Mouse (Mus musculus) retina, embryonic 14.5 days (tissue): ENCODE results near the gene Gm20604.

Source experiments
- DNase-seq: peaks from one replicate; pipeline ENCODE4 v3.0.0-alpha.2; 2015; ENCODE audit warnings: low spot score

Gm20604 gene

DNA sequence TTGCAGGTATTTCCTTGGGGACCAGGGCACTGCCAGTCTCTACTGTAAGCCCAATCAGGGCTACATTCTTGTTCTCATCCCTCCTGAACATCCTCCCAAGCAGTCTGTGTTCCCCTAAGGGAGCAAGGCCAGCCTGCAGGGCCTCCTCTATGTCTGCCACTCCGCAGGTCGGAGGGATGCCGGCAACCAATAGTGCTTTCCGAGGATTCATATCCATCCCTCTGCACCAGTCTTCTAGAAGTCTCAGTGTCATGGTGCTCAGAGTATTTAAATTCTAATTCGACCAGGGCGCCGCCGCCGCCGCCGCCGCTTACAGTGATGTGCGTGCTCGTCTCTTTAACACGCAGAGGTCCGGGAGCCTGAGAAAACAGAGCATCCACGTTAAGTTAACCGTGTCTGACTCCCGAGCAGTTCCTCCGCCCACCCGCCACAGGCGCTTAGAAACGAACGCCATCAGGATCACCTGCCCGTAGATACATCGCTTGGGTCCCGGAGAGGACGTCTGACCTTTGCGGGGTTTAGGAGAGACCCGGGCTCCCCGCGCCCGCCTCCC, 15.4 kb downstream of the Gm20604 start:
- DNase-seq: no peak

DNA sequence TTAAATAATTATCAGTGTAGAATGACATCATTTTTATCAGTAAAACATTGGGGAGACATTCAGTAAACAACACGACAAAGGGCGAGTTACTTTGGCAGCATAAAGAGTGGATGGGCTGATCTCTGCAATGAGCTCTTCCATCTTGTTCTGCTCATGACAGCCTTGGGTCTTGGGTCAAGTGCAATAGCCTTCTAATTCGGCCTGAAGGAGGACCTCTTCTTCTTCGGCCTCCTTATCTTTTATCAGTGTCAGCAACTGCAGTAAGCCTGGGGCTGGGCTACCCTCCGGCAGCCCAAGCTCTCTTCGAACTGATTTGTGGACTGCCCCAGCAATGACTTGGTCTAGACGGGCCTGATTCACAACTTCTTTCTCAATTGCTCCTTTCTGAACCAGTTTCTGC, 16.4 kb downstream of the Gm20604 start:
- no peak for DNase-seq

DNA sequence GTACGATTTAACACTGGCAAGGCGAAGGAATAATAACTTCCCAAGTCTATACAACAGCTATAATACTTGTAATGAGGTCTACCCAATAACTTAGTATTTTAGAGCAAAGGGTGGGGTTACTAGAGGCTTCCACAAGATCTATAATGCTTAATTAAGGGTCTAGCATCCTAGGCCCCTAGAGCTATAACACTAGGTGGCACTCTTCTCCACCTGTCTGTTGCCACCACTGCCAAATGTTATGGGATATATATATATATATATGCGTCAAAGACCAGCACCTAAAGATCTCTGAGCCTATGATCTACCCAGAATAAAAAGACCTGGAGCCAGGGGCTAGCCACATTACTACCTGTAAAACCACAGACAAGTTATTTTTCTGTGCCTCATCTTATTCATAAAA, 18.2 kb downstream of the Gm20604 start:
- peak; percentile 64 for DNase-seq

DNA sequence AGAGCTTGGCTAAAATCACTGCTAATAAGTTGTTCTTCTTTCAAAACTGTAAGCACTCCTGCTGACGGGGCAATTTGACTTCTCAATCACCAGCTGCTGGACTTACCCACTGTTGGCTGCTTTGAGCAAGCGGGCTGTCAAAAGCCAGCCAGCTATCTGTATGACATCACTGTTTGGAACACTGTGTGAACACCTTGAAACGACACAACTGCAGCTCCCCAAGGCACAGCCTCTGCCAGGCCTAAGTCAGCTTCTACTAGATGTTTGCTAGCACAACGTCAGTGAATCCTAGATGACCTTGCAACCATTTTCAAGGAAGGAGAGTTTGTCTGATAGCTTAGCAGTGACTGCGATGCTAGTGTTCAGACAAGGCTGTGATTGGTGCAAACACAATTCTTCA, 19.4 kb downstream of the Gm20604 start:
- no peak for DNase-seq

DNA sequence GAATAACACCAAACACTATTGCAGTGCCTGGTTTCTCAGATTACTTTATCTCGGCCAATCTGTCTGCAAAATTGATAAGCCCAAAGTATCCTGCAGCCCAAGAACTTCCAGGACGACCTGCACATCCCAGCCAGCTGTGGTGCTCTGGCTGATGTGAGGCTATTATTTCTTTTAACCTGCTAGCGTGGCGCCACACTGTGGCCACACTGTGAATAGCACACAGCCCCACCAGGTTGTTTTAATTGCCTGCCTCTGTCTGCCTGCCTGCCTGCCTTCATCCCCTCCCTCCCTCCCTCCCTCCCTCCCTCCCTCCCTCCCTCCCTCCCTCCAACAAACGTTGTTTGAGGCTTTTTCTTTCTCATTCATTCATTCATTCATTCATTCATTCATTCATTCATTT, 25.1 kb downstream of the Gm20604 start:
- DNase-seq: peak; percentile 80

DNA sequence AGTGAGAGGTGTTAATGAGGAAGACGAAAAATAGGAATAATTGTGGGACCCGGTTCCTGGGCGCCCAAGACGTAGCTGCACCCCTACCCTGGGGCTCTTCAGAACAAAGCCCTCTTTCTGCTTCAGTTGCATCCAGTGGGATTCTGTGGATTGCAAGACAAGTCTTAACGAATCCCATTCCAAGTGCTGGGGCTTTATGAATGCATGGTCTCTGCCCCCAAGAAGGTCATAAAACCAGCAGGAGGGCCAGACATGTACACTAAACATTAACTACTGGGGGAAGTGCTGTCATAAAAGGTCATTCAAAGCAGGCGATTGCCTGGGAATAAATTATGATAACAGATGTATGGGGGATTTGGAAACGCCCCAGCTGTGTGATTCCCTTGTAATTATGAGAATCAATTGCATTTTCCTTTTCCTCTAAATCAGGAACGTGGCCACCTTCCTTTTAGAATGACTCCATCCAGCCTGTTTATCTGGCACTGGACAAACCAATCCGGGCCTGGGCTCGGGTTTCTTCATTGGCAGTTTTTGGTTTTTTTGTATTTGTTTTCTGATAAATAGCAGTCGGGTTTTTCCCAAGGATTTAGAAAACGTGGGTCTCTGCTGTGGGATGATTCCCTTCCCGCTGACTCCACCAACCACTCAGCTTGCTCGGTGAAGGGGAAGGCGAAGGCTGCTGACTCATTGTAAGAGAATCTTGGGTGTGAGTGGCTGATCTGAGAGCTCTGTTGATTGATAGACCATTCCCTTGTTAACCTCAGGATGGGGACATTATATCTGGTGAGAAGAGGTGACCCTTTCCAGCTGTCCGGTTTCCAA, 27.5 kb downstream of the Gm20604 start:
- peak; percentile 49 for DNase-seq

DNA sequence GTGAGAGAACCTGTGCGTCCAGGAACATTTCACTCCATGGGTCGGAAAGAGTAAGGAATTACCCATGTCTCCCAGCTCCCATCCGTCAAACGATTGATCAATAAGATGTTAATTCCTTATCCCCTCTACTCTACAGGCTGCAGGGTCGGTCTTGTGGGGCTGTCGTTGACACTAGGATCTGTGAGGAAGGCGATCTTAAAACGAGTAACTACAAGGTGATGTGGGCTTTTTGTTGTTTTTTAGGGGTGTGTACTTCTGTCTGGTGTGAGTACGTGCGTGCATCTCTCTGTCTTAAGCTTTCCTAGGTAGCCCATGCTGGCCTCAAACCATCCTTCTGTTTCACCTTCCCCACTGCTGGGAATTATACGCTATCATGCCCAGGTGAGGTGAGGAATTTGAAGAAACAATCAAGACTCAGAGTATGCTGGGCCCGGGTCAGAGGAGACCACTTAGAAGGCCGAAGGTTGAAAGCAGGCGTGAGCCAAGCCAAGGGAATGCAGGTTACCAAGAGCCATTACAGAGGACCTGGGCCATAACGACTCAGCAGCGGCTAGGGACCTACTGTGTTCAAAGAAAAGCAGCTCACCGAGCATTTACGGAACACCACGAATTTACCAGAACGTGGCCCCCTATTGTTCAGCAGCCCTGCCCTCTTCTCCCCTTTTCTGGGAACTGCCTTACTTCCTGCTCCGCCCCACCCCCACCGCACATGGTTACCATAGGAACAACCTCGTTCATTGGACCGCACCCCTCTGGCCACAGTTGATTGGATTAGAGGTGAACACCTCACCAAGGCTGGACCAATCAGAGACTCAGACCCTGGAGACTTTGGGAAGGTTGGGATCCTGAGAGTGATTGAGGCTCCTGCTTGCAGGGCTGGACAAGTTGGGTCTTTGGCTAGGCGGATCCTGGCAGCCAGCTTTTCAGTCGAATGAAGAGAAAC, 28.3 kb downstream of the Gm20604 start:
- DNase-seq: peak; percentile 93

DNA sequence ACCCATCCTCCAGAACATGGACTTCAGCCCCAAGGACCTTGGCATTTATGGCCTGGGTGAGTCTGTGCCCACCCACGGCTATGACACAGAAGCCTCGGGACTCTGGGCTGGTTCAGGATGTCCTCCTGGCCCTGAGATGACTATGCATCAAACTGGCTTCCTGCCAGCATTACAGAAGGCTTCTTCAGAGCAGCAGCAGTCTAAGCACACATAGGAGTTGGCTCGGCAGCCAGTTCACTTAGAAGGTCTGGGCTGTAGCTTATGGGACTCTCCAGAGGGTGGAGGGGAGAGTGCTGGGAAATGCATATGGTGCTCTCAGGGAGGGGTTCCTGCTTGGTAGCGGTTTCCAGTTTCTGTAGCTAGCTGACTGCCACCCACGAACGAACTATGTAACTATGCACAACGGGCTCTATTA, 32.7 kb downstream of the Gm20604 start:
- DNase-seq: no peak

DNA sequence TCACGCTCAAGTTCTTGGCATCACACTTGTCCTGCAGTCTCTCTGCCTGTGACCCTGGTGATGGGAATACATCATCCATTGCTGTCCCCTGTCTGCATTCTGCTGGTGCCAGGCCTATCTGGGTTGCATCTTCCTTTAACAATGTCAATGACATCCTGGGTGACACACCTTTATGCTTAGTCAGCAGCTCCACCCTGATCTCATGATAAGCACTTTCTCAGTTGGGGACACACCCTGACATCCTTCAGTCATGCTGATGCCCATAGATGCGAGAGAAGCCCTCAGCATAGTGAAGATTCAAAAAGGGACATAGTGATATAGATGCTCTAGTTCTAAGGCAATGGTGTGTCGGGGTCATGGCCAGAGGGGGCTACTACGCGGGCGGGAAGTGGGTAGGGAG, 33.3 kb downstream of the Gm20604 start:
- DNase-seq: no peak

DNA sequence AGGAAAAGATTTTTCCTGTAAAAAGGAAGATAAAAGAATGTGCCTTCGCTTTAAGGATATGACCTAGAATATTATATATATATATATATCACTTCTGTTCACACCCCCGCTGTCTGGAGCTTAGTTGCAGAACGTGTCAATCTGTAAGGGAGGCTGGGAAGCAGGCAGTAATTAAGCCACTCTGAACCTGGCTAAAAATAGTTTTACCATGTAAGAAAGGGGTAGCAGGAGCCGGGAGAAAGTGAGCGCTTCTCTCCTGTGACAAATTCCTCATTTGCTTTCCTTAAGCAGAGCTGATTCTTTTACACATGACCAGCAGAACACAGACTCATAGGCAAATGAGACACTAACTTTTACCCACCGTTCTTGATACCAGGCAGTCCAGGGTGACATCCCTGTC, 34.6 kb downstream of the Gm20604 start:
- no peak for DNase-seq

DNA sequence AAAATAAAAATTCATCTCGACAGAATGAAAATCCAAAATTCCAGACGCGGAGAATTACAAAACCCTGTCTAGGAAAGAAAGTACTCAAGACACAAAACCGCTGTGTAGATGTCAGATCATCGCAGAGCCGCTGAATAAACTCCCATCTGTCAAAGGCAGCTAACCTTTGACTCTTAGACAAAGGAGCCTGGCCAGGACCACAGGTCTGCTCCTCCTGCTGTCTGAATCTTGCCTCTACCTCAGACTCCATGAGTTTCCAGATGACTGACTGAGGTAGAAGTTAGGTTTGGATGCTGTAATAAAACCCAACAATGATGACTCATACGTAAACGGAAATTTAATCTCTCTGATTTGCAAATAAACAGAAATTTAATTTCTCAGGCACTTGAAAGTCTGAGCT, 35.5 kb downstream of the Gm20604 start:
- peak; percentile 18 for DNase-seq

DNA sequence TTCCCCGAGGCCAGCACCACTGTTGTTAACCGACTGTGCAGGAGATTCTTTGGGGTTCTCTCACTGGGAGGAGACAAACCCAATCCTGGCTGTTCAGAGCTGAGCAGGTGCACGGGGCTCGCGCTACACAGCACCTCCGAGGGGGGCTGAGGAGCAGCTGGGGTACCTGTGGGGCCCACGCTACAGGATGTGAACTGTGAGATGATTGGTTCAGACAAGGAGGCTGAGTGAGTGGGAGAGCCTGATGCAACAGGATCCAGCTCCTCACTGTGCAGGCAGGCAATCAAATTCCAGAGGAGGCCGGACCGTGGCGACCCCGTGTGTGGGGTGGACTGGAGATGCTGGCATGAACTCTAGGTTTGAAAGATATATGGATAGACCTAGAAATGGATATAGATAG, 36.0 kb downstream of the Gm20604 start:
- DNase-seq: peak; percentile 22

DNA sequence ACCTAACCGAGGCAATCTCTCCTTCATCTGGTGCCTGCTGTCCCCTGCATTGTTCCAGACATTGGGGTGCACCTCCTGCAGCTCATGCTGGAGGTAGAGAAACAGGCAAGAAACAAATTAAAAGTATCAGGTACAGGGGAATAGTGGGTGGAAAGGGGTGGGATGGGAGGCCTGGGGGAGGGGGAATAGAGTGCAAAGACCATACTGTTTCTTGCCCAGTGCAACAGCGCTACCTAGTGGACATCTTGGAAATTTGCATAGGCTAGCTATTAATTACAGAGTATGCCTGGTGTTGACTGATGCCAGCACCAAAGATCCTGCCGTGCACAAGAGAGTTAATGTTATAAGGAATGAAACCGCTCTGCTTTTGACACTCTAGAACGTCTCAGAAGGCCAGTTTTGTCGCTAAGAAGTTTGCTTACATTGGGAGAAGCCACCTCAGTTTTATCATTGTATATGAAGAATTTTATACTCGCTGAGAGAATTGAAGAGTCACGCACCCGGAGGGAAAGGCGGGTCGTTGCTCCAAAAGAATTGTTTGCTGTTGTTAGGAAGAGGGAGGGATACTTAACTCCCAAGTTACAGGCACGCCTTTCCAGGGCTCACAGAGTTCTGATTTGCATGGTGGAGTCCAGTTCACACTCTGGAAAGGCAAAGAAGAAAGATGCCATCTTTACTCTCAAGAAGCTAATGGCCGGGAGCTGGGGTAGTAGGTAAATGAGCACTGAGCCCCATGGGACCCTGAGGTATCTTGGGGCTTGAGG, 38.7 kb downstream of the Gm20604 start:
- DNase-seq: peak; percentile 86

DNA sequence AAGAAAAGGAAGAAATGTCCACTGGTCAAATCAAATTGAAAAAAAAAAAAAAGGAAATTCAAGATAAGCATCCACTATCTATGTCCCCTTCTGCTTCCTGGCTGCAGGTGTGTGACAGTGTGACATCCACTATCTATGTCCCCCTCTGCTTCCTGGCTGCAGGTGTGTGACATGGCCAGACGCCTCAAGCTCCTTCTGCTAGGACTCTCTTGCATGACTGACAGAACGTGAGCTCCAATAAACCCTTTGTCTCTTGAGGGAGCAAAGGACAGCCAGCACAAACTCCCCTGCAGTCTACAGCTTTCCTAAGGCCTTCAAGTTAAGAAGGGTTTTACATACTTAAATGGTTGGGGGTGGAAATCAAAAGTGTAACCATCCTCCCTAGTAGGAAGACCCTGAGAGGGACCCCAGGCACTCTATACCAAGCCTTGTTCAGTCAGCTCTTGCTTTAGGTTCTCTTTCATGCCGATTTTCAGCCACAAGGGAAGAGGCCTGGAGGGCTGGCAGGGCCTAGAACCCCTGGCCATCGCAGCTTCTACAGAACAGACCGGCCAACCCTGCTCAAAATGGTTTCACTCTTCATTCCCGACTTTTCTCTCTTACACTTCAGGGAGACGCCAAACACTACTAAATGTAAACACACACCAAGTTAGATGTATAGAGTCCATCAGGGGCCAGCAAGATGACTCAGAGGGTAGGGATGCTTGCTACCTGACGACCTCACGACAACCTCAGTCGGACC, 43.6 kb downstream of the Gm20604 start:
- DNase-seq: no peak

DNA sequence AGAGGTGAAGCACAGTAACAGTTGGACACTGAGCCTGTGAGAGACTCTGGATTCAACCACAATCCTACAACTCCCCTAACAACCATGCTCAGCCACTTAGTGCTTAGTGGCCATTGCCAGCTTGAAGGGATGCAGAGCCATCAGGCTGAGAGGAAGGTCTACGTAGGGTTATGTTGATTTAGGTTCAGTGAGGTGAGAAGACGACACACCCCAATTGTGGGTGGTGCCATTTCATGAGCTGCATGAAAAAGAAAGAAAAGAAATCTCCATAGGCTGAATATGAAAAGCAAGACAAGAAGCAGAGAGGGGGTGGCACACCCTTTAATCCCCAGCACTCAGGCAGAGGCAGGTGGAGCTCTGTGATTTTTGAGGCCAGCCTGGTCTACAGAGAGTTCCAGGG, 44.4 kb downstream of the Gm20604 start:
- DNase-seq: no peak

DNA sequence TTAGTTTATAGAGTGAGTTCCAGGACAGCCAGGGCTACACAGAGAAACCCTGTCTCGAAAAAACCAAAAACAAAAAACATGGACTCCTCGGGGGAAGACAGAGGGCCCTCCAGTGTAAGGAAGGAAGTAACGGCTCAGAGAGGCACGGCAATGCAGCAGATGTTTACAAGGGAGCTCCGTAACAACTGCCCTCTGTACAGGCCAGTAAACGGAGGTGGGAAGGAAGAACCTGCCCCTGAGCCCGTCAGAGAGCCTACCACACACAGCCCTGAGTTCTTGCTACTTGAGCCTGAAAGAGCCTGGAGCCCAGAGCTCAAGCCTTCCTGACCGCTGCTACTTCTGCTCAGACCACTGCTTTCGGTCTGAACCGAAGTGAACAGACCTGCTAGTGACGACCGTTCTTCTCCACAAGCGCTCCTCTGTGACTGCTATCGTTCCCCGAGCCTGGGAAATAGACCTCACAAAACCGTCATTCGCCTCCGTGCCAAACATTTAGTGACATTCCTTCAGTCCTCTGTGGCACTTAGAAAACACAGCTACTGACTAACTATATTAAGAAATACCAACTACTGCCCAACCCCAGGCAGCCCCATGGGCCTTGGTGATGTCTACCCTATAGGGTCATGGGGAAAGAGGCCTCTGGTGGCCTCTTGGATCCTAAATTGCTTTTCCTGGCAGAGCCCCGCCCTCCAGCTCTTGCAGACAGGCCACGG, 45.2 kb downstream of the Gm20604 start:
- DNase-seq: no peak

DNA sequence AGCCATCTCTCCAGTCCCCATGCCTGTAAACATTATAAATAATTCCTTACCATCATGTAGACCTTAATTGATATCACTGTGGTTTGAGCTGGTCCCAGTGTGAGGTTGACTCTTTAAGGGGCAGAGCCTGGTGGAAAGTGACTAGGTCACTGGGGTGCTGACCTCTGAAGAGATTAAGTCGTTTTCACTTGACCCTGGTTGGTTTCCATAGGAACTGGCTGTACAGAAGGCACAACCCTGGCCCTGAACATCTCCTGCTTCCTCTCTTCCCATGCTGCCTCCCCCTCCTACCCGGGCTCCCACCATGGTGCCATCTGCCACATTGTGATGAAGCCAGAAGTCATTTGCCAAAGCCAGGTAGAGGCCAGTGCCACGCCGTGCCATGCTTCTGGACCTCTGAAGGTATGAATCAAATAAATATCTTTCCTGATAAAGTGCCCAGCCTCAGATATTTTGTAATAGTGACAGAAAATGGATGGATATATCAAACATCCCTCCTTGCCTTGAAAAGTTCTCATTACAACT, 47.6 kb downstream of the Gm20604 start:
- no peak for DNase-seq

DNA sequence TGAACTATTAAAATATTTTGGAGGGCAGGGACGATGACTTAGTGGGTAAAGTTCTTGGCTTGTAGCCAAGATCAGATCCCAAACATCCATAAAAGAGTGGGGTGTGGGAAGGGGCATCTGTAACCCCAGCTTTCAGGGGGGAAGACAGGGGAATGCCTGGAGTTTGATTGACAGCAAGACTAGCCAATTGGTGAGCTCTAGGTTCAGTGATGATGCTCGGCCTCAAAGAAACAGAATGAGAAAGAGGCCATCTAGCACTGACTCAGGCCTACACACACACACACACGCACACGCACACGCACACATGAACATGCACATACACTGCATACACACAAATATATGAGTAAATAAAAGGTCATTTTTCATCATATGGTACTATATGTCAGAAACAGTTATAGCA, 48.6 kb downstream of the Gm20604 start:
- DNase-seq: no peak

DNA sequence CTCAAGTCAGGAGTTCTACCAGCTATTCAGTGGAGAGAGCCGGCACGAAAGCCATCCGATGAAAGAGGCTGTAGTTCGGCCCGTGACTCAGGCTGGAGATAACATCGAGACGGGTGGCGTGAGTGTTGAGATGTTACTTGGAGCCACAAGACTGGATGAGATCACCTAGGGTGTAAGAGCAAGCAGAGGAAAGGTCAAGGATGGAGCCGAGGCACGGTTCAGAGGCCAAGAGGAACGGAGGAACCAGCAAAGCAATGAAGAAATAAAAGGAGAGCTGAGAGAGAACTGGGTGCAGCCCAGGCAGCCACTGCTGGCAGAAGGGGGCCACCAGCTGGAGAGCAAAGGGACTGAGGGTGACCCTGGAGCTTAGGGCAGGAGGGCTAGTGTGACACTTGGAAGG, 50.3 kb downstream of the Gm20604 start:
- no peak for DNase-seq

DNA sequence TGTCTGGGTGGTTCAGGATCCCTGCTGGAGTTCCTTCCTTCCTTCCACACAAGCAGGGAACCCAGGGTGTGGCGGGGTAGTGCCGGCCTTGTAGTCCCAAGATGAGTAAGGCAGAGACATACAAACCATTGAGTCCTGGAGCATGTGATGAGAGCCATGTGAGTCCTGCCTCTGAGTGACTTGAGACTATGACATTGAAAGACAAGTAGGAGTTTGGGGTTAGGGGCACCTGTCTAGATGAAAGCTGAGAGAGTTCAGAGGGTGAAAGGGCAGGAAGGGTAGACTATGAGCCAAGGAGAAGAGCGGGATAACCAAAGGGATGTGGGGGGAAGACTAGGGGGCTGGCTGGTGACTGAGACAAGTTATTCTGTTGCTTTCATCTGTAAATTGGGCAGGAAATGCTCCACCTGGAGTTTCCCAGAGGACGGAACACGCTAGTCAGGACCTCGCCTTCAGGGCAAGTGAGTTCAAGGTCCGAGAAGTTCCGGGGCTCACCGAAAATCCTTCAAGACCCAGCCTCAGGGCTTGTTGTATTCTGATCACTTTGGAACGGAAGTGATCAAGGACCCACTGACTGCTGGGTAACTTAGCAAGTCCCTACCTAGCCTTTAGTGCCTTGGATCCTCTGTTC, 51.5 kb downstream of the Gm20604 start:
- no peak for DNase-seq
